Mouse (Mus musculus) forebrain, embryonic 10.5 days (tissue): Measurements from ENCODE around the gene Hyal3. TPM values are rescaled to one million over a fixed set of nuclear protein-coding genes. Genes with fewer than 3 reads are reported as not detected.
A peak's percentile ranks its signal among the peaks of the same experiment; 100 is the strongest.

Experiments used
- DNase-seq: peaks from one replicate; pipeline ENCODE4 v3.0.0-alpha.2; 2017; ENCODE audit warnings: low spot score; ENCODE audit errors: extremely low spot score
- H3K27ac ChIP-seq: fragments of 300-500 bp; sonication (generic); 2 replicates; pipeline ENCODE4 v1.5.1; 2016; ENCODE audit warnings: mild to moderate bottlenecking
- H3K27me3 ChIP-seq: fragments of 300-500 bp; sonication (generic); 2 replicates; pipeline ENCODE4 v1.6.1; 2016; ENCODE audit warnings: mild to moderate bottlenecking; ENCODE audit not compliant: poor library complexity, severe bottlenecking
- H3K36me3 ChIP-seq: fragments of 300-500 bp; sonication (generic); replicated peaks from 2 replicates; pipeline ENCODE4 v1.6.1; 2016; ENCODE audit warnings: mild to moderate bottlenecking, moderate library complexity
- H3K4me1 ChIP-seq: fragments of 300-500 bp; sonication (generic); 2 replicates; pipeline ENCODE4 v1.6.1; 2016
- H3K4me3 ChIP-seq: fragments of 300-500 bp; sonication (generic); 2 replicates; pipeline ENCODE4 v1.5.1; 2016; ENCODE audit warnings: mild to moderate bottlenecking, moderate library complexity
- H3K9me3 ChIP-seq: fragments of 300-500 bp; sonication (generic); 2 replicates; pipeline ENCODE4 v1.6.1; 2016; ENCODE audit warnings: mild to moderate bottlenecking, moderate library complexity
- WGBS: fragments of 180-500 bp; shearing (Covaris S2); methylation state at CpG from one replicate; pipeline ENCODE4 v1.1.7; 2016; 5-methylcytosine and 5-hydroxymethylcytosine counted together
- polyA plus RNA-seq: library from polyadenylated mRNA; unstranded; fragments of >200 nt; fragmentation: Nextera tagmentation; extraction: Ambion mirVana; gene quantifications from 2 replicates; pipeline ENCODE4 v1.2.1, GENCODE M21; 2016

Hyal3 gene
- polyA plus RNA-seq, 1 experiment from 2014 or later = 0.42 TPM

DNA sequence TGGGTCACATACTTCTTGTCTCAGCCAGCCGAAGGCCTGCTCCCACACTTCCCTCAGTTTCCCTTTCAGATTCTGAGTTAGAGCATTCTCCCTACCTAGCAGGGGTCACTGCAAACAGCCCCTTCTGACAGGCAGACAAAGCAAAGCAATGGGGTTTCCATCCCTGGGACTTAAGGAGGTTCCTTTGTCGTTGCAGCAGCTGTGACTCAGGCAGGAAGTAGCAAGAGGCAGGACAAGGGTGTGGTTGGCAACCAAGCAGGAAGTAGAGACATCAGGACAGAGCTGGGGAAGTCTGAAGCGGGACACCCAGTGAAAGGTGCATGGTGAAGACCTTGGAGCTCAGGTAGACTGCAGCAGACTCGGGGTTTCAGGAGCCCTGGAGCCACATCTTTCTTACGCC is 43.9 kb downstream of the Hyal3 start:
- H3K27ac ChIP-seq = peak overlapping the region; percentile 97
- H3K9me3 ChIP-seq = no peaks in the 10 kb centered on the region
- DNase-seq = no peak
- peaks cover 93% of the 10 kb centered on the region for H3K36me3 ChIP-seq
- peaks cover 60% of the 10 kb centered on the region for H3K4me1 ChIP-seq
- no peaks in the 10 kb centered on the region for H3K27me3 ChIP-seq
- no peak overlapping the region for H3K4me3 ChIP-seq
- WGBS = 71% methylated on average over 5 of the region's 5 CpGs

DNA sequence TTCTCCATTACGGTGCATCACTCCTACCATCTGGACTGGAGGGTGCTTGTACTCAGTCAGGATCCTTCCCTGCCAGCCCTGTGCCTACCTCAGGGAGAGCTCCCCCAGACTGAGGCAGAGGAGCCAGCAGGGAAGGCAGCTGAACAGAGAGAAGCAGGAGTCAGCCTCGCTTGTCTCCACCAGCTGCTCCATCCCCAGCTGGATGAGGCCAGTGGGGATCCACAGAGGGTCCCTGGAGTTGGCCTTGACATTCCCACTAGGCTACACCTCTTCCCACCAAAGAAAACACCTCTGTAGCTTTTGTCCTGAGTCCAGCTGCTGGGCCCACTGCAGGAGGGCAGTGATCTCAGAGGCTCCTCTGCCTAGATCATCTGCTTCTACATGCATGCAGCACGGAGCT is 44.3 kb downstream of the Hyal3 start:
- WGBS = 83% methylated on average over 3 of the region's 3 CpGs

DNA sequence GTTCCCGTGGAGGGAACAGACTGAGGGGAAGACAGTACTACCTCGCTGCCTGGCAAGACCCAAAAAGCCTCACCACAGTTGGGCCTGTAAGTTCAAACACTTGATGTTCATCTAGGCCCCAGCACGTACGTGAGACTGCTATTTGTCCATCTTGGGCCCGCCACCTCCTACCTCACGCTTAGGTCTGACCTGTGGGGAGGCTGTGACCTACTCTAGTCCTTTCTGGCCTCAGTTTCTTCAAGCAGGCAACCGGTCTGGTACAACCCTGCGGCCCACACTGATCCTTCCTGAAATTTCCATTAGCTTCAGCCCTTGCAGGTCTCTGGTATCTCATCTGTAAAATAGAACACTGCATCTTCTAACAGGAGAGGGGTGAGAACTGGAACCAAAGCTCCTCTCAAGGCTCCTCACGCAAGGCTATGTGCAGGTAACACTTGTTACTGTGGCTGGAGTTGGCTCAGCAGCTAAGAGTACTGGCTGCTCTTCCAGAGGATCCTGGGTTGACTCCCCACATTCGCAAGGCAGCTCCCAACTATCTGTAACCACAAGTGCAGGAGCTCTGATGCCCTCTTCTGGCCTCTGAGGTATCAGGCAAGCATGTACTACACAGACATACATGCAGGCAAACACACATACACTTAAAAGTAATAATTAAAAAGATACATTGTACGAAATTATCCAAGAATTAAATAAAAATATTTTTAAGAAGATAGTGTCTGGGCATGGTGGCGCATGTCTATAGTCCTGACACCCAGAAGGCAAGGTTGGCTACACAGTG is 44.9 kb downstream of the Hyal3 start:
- peak overlapping the region; percentile 80; the same call in 1 of the 2 replicates for H3K4me3 ChIP-seq
- peaks cover 88% of the 10 kb centered on the region for H3K36me3 ChIP-seq
- no peaks in the 10 kb centered on the region for H3K27me3 ChIP-seq
- peak overlapping the region; percentile 97 for H3K27ac ChIP-seq
- no peak for DNase-seq
- WGBS = 88% methylated on average over 12 of the region's 12 CpGs
- peaks cover 68% of the 10 kb centered on the region for H3K4me1 ChIP-seq
- no peaks in the 10 kb centered on the region for H3K9me3 ChIP-seq

More for the DNA sequence above, 44.3 kb downstream of the Hyal3 start:
- Histone ChIP-seq H3K27ac (peak overlapping the region; percentile 97), H3K4me1 (peaks cover 62% of the 10 kb centered on the region), H3K36me3 (peaks cover 93% of the 10 kb centered on the region), H3K4me3 (no peak overlapping the region), H3K9me3 (no peaks in the 10 kb centered on the region), H3K27me3 (no peaks in the 10 kb centered on the region)
- no peak for DNase-seq

DNA sequence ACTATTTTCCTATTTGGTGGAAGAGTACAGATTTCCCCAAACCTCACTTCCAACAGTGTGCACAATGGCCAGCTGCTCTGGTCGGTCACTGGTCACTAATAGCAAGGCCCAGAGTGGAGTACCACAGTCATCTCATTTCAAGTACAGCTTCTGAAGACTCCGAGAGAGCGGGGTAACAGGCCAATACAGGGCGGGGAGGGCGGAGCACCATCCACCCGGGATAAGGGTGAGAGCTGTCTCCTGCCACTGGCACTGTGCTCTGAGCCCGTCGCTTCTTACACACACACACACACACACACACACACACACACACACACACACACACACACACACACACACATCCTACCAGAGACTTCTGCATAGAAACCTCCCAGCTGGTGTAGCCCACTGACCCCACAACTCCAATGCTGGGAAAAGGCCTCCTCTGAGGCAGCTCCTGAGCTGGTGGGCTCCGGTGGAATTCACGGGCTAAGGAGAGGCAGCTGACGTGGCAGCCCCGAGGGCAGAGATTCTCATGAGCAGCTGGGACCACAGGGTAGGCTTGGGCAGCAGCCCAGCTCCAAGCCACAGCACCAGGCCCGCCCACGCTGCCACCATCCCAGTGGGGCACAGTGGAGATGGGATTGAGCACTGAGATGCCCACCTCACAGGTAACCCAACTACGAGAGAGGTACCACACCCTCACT is 45.7 kb downstream of the Hyal3 start:
- 26% methylated on average over 15 of the region's 15 CpGs for WGBS
- Histone ChIP-seq H3K9me3 (no peaks in the 10 kb centered on the region), H3K27ac (peak overlapping the region; percentile 97), H3K27me3 (no peaks in the 10 kb centered on the region), H3K4me3 (peak overlapping the region; percentile 80), H3K36me3 (peaks cover 85% of the 10 kb centered on the region), H3K4me1 (peaks cover 75% of the 10 kb centered on the region)
- DNase-seq = peak; percentile 64

DNA sequence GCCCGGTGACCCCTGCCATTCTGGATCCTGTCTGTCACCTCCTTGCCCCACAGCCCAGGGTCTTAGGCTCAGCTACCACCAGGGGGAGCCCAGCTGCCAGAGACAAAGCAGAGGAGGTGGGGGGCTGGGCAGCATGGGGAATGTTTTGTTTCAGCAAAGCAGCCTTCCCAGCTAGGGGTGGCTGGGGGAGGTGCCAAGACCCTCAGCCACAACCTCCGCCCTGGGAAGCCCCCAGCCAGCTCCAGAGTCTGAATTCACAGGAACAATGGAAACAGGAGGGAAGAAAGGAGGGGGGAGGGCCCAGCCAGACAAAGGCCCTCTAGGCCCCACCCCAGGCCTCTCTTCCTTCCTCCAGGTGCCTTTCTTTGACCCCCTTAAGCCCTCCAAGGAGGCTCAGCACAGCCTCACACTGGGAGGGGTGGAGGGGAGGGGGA is 46.2 kb downstream of the Hyal3 start:
- H3K4me1 ChIP-seq = peaks cover 81% of the 10 kb centered on the region
- no peaks in the 10 kb centered on the region for H3K27me3 ChIP-seq
- H3K27ac ChIP-seq = peak overlapping the region; percentile 97
- WGBS = 0% methylated on average over 2 of the region's 2 CpGs
- peaks cover 86% of the 10 kb centered on the region for H3K36me3 ChIP-seq
- H3K9me3 ChIP-seq = no peaks in the 10 kb centered on the region
- peak overlapping the region; percentile 80 for H3K4me3 ChIP-seq
- DNase-seq = peak; percentile 95

DNA sequence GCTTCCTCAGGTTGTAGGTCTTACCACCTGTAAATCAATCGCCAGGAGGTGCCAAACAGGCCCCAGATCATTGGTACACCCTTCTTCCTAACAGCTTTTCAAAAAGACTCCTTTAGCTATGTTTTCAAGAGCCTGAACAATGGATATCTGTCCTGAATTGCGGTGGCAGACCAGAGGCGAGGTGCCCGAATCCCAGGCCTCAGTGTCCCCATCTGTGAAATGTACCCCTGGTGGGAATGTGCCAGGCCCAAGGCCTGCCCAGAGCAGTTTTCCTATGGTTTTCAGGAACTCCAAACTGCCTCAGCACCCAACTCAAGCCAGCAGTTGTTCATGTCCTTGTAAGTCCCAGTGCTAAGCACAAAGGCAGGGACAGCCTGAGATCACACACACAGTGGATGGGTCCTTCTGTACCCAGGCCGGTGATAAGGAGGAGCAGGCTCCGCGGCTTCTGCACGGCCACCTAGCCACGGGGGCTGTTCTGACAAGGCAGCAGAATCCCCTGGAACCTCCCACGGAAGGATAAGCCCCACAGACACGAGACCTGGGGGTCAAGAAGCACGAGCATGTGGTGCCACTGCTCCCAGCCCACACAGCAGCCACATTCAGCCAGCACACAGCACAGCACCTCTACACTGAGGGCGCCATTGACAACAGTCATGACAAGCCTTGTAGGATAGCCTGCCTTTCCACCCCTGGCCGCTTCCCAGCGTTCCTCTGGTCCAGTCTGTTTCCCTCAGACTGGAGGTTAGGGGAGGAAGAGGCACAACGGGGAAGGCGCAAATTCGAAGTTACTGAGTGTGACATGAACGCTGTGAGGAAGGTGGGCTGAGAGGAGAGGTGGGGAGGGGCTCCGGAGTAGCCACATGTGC is 47.0 kb downstream of the Hyal3 start:
- Histone ChIP-seq H3K4me3 (peak overlapping the region; percentile 80), H3K27ac (peak overlapping the region; percentile 97), H3K27me3 (no peaks in the 10 kb centered on the region), H3K9me3 (no peaks in the 10 kb centered on the region), H3K36me3 (peaks cover 85% of the 10 kb centered on the region), H3K4me1 (peaks cover 89% of the 10 kb centered on the region)
- DNase-seq = no peak
- 22% methylated on average over 20 of the region's 20 CpGs for WGBS

DNA sequence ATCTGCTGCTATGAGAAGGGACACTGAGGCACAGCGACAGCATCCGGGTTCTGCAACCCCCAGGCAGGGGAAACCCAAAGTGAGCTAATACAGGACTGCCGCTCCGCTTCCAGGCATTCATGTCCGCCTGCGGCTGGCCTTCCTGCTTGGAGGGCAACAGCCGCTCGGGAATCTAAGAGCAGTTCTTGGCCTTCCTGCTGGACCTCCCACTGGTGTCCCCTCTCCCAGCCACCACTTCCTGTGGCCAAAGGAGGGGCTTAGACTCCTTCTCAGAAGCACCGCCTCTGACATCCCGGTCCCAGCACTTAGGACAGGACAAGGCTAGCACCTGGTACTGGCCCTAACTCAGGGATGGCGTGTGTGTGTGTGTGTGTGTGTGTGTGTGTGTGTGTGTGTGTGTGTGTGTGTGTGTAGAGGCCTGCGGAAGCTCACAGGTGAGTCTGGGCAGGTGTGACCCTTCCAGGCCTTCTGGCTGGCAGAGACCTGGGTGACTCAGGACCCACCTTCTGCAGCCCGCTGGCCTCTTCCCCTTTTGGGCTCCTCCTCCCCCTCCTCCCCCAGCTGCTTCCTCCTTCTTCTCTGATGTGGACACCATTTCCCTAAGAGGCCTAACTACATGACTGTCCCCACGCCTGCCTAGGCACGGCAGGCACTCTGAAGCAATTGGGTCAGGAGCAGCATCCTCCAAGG is 48.2 kb downstream of the Hyal3 start:
- Histone ChIP-seq H3K36me3 (peaks cover 85% of the 10 kb centered on the region), H3K27ac (peak overlapping the region; percentile 97), H3K4me3 (peak overlapping the region; percentile 80), H3K27me3 (no peaks in the 10 kb centered on the region), H3K4me1 (peaks cover 100% of the 10 kb centered on the region), H3K9me3 (no peaks in the 10 kb centered on the region)
- 33% methylated on average over 15 of the region's 15 CpGs for WGBS
- DNase-seq = no peak

DNA sequence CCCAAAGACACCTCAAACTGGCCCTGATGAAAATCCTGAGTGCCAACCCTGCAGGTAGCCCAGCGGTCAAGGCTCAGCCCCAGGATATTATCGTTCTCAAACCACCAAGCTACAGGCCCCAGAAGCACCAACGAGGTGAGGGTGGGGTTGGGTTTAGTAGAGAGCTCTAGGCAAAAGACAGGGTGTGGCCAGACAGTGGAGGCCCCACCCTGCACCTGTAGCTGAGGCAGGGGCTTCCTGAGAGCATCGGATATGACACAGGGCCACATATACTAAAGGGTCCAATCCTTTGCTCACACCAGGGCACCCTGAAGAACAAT is 48.8 kb downstream of the Hyal3 start:
- Histone ChIP-seq H3K4me1 (peaks cover 100% of the 10 kb centered on the region), H3K9me3 (no peaks in the 10 kb centered on the region), H3K27me3 (no peaks in the 10 kb centered on the region), H3K4me3 (peak overlapping the region; percentile 80), H3K36me3 (peaks cover 80% of the 10 kb centered on the region), H3K27ac (peak overlapping the region; percentile 97)
- WGBS = 28% methylated on average over 4 of the region's 4 CpGs
- no peak for DNase-seq

DNA sequence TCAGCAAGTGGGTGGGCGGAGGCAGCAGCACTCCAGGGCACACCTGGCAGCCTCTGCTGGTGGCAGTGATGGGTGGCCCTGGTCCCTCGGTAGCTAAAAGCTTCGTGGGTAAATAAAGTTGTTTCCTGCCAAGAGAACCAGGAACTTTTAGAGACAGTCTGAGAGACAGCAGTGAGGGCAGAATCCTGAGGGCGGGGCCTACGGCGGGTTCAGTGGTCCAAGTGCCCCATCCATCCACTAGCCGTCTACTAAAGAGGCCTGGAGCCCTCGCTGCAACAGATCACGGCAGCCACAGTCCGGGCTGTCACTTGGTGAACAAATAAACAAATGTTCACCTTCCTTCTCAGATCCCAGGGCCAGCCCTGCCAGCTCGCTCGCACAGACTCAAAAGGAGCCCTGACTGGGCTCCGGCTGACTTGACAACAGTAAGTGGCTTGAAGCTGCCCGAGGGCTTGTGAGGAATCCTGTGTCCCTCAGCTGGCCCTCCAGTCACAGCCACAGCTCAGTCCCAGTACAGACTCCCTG is 49.3 kb downstream of the Hyal3 start:
- no peaks in the 10 kb centered on the region for H3K27me3 ChIP-seq
- WGBS = 7% methylated on average over 14 of the region's 14 CpGs

DNA sequence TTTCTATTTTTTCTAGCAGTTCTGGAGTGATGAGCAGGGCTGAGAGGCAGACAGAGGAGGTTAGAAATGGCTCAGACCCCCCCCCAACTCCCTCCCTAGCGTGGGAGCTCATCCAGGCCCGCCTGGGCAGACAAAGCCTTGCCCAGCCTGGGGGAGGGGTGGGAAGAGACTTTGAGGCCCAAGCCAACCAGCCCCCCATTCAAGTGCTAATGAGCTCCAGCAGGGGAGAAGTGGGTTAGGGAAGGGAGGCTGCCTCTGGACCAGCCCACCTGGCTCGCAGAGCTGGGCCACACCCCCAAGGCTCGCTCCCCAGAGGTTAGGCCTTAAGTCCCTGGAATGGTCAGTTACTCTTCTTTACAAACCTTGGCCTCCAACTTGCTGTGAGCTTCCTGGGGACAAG is 50.0 kb downstream of the Hyal3 start:
- WGBS = 0% methylated on average over 4 of the region's 4 CpGs
- Histone ChIP-seq H3K36me3 (peaks cover 68% of the 10 kb centered on the region), H3K27me3 (no peaks in the 10 kb centered on the region), H3K27ac (peak overlapping the region; percentile 97), H3K4me1 (peaks cover 99% of the 10 kb centered on the region), H3K4me3 (peak overlapping the region; percentile 80), H3K9me3 (no peaks in the 10 kb centered on the region)
- peak; percentile 84 for DNase-seq

More for the DNA sequence above, 49.3 kb downstream of the Hyal3 start:
- Histone ChIP-seq H3K4me3 (peak overlapping the region; percentile 80), H3K4me1 (peaks cover 99% of the 10 kb centered on the region), H3K9me3 (no peaks in the 10 kb centered on the region), H3K36me3 (peaks cover 74% of the 10 kb centered on the region), H3K27ac (peak overlapping the region; percentile 97)
- no peak for DNase-seq

DNA sequence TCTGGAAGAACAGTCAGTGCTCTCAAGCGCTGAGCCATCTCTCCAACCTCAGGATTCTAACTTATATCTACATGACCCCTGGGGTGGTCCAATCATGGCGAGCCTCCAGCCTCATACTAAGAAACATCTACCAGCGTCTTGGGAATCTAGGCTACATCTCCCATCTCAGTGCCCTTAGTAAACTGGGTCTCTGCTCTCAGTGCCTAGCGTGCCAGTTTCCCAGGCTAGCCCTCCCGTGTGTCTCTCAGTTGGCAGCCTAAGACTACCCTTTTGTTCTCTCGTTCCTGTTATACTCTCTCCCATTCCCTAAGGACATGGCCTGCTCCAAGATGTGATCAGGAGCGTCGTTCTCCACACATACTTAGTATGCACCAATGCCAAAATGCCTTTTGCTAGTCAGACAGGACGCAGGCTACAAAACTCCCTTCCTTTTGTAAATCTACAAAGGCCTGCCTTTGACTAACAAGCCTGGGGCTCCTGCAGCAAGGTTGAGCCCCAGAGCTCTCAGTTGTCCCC is 50.8 kb downstream of the Hyal3 start:
- Histone ChIP-seq H3K9me3 (no peaks in the 10 kb centered on the region), H3K27me3 (no peaks in the 10 kb centered on the region), H3K4me1 (peaks cover 99% of the 10 kb centered on the region), H3K27ac (peak overlapping the region; percentile 97), H3K4me3 (peak overlapping the region; percentile 80), H3K36me3 (peaks cover 60% of the 10 kb centered on the region)
- WGBS = 36% methylated on average over 9 of the region's 9 CpGs
- no peak for DNase-seq

DNA sequence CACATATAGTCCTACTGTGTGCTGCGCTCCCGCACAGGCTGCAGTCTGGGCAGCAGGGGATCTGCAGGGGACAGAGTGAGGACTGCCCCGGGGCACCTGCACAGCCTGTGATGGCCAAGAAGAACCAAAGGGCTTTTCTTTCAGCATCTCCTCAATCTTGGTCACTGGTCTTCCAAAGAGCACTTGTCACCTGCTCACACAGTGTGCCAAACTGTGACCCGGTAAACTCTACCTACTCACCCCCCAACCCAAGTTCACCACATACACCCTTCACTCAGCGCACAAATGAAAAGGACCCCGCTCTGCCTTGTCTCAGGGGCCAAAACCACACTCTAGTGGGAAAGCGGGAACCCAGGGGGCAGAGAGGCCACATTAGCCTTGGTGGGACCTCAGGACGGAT is 51.2 kb downstream of the Hyal3 start:
- DNase-seq = no peak
- H3K9me3 ChIP-seq = no peaks in the 10 kb centered on the region
- peaks cover 58% of the 10 kb centered on the region for H3K36me3 ChIP-seq
- peak overlapping the region; percentile 97 for H3K27ac ChIP-seq
- H3K4me1 ChIP-seq = peaks cover 99% of the 10 kb centered on the region
- H3K27me3 ChIP-seq = no peaks in the 10 kb centered on the region
- WGBS = 64% methylated on average over 8 of the region's 8 CpGs
- H3K4me3 ChIP-seq = peak overlapping the region; percentile 80
